Mouse (Mus musculus): ENCODE results near the gene N4bp1.

Gene N4bp1

DNA sequence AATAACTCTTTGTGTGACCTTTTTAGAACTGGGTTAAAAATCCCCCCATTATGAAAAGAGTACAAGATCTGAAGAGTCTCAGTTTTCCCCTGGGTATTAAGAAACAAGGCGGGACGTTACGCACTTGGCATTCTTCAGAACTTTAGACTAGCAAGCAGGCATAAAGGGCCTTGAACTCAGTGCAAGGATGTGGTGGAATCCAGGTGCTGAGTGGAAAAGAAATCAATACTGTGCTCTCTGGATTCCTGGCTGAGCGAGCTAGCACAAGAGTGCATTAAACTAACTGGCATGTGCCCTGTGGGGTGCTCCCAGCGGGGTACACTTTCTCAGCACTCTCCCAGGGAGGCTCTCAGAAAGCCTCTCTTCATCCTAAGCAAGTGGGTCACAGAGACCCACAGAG, 122.3 kb downstream of the N4bp1 start:
- DNase-seq (ENCODE audit: low spot score in 2 of 2): no peak

DNA sequence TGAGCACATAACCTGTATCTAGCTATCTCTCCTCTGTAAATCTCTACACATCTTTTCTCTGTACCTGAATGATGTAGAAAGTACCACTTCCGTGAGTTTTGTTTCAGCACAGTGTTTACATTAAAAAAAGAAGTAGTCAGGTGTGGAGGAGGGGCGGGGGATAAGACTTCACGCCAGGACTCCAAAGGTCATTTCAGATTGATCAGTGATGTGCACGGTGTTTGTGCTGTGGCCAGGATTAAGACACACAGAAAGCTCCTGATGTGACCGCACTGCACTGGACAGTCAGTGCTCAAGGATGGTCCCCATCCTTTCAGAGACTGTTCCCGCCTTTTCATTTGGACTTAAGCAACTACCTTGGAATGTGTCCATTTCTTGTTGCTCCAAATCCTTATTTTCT, 124.3 kb downstream of the N4bp1 start:
- no peak for DNase-seq (ENCODE audit: low spot score in 2 of 2)

DNA sequence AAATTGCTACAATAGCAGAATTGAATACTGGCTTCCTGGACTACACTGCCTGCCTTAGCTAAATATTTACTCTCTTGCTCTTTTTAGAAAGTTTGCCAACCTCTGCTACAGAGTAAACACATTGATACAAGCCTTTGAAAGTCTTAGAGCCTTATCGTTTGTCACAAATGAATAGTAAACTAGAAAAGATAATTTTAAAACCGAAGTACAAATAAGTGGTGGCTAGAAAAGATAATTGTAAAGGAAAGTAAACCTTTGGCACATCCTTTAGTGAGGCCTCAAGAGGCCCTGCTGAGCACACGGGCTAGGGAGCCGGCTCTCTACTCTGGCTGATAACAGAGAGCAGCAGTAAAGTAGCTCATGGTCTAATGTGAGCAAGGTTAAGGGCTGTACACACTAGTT, 126.0 kb downstream of the N4bp1 start:
- no peak for DNase-seq (ENCODE audit: low spot score in 2 of 2)

DNA sequence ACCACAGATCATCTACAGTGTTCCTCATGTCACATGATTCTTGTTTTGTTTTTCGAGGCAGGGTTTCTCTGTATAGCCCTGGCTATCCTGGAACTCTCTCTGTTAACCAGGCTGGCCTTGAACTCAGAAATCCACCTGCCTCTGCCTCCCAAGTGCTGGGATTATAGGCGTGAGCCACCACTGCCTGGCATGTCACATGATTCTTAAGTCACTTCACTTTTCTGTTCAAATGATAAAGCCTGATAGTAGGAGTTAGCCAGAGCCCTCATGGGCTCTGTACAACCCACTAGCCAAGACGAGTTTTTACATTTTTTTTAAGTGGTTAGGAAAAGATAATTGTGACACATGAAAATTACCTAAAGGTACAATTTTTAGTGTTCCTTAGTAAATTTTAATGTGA, 126.4 kb downstream of the N4bp1 start:
- DNase-seq (ENCODE audit: low spot score in 2 of 2): no peak

Measured in spleen, postnatal 14 days (tissue).